Mouse (Mus musculus) hindbrain, embryonic 12.5 days (tissue): ENCODE measurements at regions not wholly inside any gene's neighbourhood (a gene's known extent, or its start where the extent isn't known, plus 50 kb on each side); places are given as distances from the start of the nearest gene placed in this dataset.

Experiments
- ATAC-seq: fragments of 200-750 bp; cut with Nextera tagmentation; 2 replicates; pipeline ENCODE4 v1.8.0; 2017; ENCODE audit warnings: moderate TSS enrichment; ENCODE audit not compliant: low FRiP score
- H3K27ac ChIP-seq: fragments of 300-500 bp; sonication (generic); 2 replicates; pipeline ENCODE4 v1.5.1; 2016; ENCODE audit warnings: mild to moderate bottlenecking
- H3K27me3 ChIP-seq: fragments of 300-500 bp; sonication (generic); 2 replicates; pipeline ENCODE4 v1.6.1; 2016; ENCODE audit warnings: mild to moderate bottlenecking
- H3K36me3 ChIP-seq: fragments of 300-500 bp; sonication (generic); 2 replicates; pipeline ENCODE4 v1.6.1; 2016; ENCODE audit warnings: mild to moderate bottlenecking
- H3K4me1 ChIP-seq: fragments of 300-500 bp; sonication (generic); 2 replicates; pipeline ENCODE4 v1.6.1; 2016
- H3K4me2 ChIP-seq: fragments of 300-500 bp; sonication (generic); replicated peaks from 2 replicates; pipeline ENCODE4 v1.6.1; 2016; ENCODE audit warnings: mild to moderate bottlenecking
- H3K4me3 ChIP-seq: fragments of 300-500 bp; sonication (generic); 2 replicates; pipeline ENCODE4 v1.5.1; 2016; ENCODE audit warnings: mild to moderate bottlenecking
- H3K9ac ChIP-seq: fragments of 300-500 bp; sonication (generic); 2 replicates; pipeline ENCODE4 v1.6.1; 2016; ENCODE audit warnings: mild to moderate bottlenecking, moderate library complexity
- H3K9me3 ChIP-seq: fragments of 300-500 bp; sonication (generic); replicated peaks from 2 replicates; pipeline ENCODE4 v1.6.1; 2016; ENCODE audit warnings: mild to moderate bottlenecking
- WGBS: fragments of 180-500 bp; shearing (Covaris S2); methylation state at CpG from one replicate; pipeline ENCODE4 v1.1.7; 2016; 5-methylcytosine and 5-hydroxymethylcytosine counted together

DNA sequence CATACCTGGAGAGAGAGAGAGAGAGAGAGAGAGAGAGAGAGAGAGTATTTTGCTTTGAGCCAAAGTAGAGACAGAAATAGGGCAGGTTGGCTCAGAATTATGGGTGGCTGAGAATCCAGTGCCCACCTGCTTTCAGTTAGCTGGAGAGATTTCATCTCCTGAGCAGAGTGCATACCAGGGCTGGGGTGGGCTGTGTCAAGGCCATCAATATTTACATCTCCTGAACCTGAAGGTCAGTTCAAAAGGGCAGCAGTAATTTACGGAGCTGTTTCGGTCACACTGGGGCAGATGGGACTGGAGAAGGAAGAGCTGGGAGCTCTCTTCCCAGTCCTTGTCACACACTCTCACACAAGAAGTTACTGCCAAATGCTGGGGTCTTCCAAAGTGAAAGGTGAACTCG is 286.7 kb downstream of the Sox4 start:
- Histone ChIP-seq H3K36me3 (no peaks in the 10 kb centered on the region), H3K4me2 (no peak overlapping the region), H3K9me3 (no peaks in the 10 kb centered on the region), H3K4me3 (no peak overlapping the region), H3K4me1 (peaks cover 33% of the 10 kb centered on the region), H3K27ac (no peak overlapping the region), H3K27me3 (no peaks in the 10 kb centered on the region), H3K9ac (no peak overlapping the region)
- 56% methylated on average over 3 of the region's 3 CpGs for WGBS
- no peak for ATAC-seq

GRCm38 (mm10) chr13:28665150-28665549 is 288.4 kb downstream of the Sox4 start:
- Histone ChIP-seq H3K4me2 (no peak overlapping the region), H3K27ac (peak overlapping the region; percentile 86), H3K36me3 (no peaks in the 10 kb centered on the region), H3K9ac (no peak overlapping the region), H3K4me3 (no peak overlapping the region), H3K4me1 (peaks cover 34% of the 10 kb centered on the region), H3K9me3 (no peaks in the 10 kb centered on the region), H3K27me3 (no peaks in the 10 kb centered on the region)
- no peak for ATAC-seq
- 38% methylated on average over 5 of the region's 5 CpGs for WGBS

- Histone ChIP-seq H3K27me3 (no peaks in the 10 kb centered on the region), H3K9ac (no peak overlapping the region), H3K27ac (peak overlapping the region; percentile 86), H3K36me3 (no peaks in the 10 kb centered on the region), H3K9me3 (no peaks in the 10 kb centered on the region), H3K4me1 (peaks cover 34% of the 10 kb centered on the region), H3K4me3 (no peak overlapping the region), H3K4me2 (no peak overlapping the region)
- 46% methylated on average over 4 of the region's 4 CpGs for WGBS
- ATAC-seq, result peak; percentile 33
These were observed 288.8 kb downstream of the Sox4 start for GRCm38 (mm10) chr13:28664698-28665097.

DNA sequence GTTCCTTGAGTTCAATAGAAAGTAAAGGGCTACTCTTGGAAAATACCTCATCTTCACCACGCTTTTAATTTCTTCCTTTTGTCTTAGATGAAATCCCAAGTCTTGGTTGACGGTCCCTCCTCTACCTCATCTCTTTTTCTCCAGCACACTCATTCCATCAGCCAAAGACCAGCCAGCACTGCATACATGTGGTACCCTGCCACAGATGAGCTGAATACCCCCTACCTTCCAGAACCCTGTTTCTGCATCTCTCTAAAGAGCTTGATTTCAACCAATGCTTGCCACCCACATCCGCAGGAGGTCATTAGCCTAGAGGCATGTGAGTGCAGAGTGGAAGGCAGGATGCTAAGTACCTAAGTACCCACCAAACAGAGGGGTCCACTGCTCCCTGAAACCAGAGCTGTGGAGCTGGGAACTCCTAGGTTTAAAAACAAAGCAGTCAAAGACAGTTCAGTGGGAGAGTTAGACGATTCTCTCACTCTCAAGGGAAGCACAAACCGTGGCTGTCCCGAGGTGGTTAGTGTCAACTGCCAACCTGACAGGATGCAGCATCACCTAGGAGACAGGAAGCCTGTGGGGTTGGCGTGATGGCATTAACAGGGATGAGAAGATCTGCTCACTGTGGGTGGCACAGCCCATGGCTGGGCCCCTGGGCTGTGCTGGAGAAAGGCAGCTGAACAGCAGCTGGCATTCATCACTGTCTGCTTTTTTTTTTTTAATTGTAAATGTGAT is 289.4 kb downstream of the Sox4 start:
- no peaks in the 10 kb centered on the region for H3K36me3 ChIP-seq
- H3K4me3 ChIP-seq, result no peak overlapping the region
- no peaks in the 10 kb centered on the region for H3K9me3 ChIP-seq
- H3K4me2 ChIP-seq, result peak overlapping the region; percentile 8
- H3K4me1 ChIP-seq, result peaks cover 34% of the 10 kb centered on the region
- H3K27ac ChIP-seq, result peak overlapping the region; percentile 86
- no peaks in the 10 kb centered on the region for H3K27me3 ChIP-seq
- WGBS, result 19% methylated on average over 7 of the region's 7 CpGs
- no peak overlapping the region; the same call in 1 of the 2 replicates for H3K9ac ChIP-seq
- peak; percentile 94 for ATAC-seq

- 6% methylated on average over 5 of the region's 5 CpGs for WGBS
- no peaks in the 10 kb centered on the region for H3K27me3 ChIP-seq
- no peak for ATAC-seq
These were observed 290.1 kb downstream of the Sox4 start for GRCm38 (mm10) chr13:28663459-28663858.

DNA sequence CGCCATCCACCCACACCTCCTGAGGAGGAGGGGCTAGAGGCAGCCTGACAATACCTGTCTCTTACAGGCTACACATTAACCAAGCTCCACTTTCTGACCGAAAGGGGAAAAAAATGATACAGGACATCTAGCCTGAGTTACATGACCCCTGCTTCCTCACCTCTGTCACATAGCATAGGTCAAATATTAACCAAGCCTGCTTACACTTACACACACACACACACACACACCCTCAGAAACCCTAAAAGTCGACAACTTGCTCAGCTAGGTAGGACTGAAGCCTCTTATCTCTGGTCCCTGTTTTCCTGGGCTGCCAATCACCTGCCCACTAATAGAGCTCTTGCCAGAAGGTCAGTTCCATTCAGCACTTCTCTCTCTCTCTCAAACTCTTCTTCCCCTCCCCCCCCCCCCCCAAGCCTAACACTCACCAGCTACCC is 291.2 kb downstream of the Sox4 start:
- Histone ChIP-seq H3K4me1 (peaks cover 34% of the 10 kb centered on the region), H3K36me3 (no peaks in the 10 kb centered on the region), H3K9me3 (no peaks in the 10 kb centered on the region), H3K27ac (no peak overlapping the region), H3K9ac (no peak overlapping the region), H3K27me3 (no peaks in the 10 kb centered on the region), H3K4me2 (no peak overlapping the region), H3K4me3 (no peak overlapping the region)
- no peak for ATAC-seq
- 79% methylated on average over 3 of the region's 3 CpGs for WGBS

More at GRCm38 (mm10) chr13:28663459-28663858, 290.1 kb downstream of the Sox4 start:
- H3K36me3 ChIP-seq, result no peaks in the 10 kb centered on the region
- H3K27ac ChIP-seq, result peak overlapping the region; percentile 86; the same call in 1 of the 2 replicates
- no peak overlapping the region for H3K4me3 ChIP-seq
- no peak overlapping the region for H3K9ac ChIP-seq
- no peak overlapping the region for H3K4me2 ChIP-seq
- H3K9me3 ChIP-seq, result no peaks in the 10 kb centered on the region
- peaks cover 34% of the 10 kb centered on the region for H3K4me1 ChIP-seq

- WGBS, result 78% methylated on average over 2 of the region's 2 CpGs
- no peaks in the 10 kb centered on the region for H3K9me3 ChIP-seq
- ATAC-seq, result no peak
These were observed 293.4 kb downstream of the Sox4 start for GRCm38 (mm10) chr13:28660151-28660550.

DNA sequence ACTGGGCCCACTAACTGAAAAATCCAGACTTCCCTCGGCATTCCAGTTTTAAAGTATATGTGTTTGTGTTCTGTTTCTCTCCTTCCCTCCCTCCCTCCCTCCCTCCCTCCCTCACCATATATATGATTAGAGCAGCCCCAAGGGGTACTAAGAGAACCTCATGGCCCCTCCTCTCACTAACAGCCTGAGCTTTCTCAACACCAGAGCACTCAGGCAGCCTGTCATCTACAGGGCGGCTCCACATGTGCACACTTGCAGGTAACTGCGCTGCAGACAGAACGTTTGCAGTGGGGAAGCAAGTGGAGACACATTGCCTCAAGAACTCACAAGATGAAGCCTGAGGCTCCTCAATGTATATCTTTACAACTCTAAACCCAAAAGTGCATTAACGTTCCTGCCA is 294.9 kb downstream of the Sox4 start:
- Histone ChIP-seq H3K4me2 (no peak overlapping the region), H3K4me3 (no peak overlapping the region), H3K4me1 (peaks cover 10% of the 10 kb centered on the region), H3K27me3 (no peaks in the 10 kb centered on the region), H3K27ac (no peak overlapping the region), H3K36me3 (no peaks in the 10 kb centered on the region), H3K9me3 (no peaks in the 10 kb centered on the region), H3K9ac (no peak overlapping the region)
- ATAC-seq, result no peak
- 78% methylated on average over 5 of the region's 5 CpGs for WGBS

More at GRCm38 (mm10) chr13:28660151-28660550, 293.4 kb downstream of the Sox4 start:
- H3K4me1 ChIP-seq, result peaks cover 23% of the 10 kb centered on the region
- no peak overlapping the region for H3K27ac ChIP-seq
- no peak overlapping the region for H3K9ac ChIP-seq
- H3K4me2 ChIP-seq, result no peak overlapping the region
- no peaks in the 10 kb centered on the region for H3K27me3 ChIP-seq
- no peaks in the 10 kb centered on the region for H3K36me3 ChIP-seq
- H3K4me3 ChIP-seq, result no peak overlapping the region

DNA sequence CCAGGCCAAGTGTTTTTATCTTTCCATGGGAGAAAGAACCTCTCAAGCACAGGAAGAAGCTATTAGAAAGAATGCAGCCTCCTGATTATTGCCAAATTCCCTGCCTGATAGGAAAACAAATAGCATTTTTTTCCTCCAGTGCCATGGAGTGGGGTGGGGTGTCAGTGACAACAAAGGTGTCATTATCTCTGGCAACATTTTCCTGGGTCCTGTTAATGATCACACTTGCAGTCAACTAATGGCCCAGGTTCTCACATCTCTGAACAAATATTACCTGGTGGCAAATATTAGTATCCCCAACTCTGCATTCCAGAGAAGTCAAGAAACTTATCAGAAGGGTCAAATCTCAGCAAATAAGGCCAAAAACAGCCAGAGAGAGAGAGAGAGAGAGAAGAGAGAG is 298.6 kb downstream of the Sox4 start:
- no peak for ATAC-seq
- Histone ChIP-seq H3K27me3 (no peaks in the 10 kb centered on the region), H3K36me3 (no peaks in the 10 kb centered on the region), H3K4me3 (no peak overlapping the region), H3K27ac (no peak overlapping the region), H3K9ac (no peak overlapping the region), H3K4me1 (peaks cover 8% of the 10 kb centered on the region; the same call in 1 of the 2 replicates), H3K4me2 (no peak overlapping the region), H3K9me3 (no peaks in the 10 kb centered on the region)

- 89% methylated on average over 4 of the region's 4 CpGs for WGBS
- Histone ChIP-seq H3K27ac (no peak overlapping the region), H3K9ac (no peak overlapping the region), H3K9me3 (no peaks in the 10 kb centered on the region), H3K36me3 (no peaks in the 10 kb centered on the region), H3K4me3 (no peak overlapping the region), H3K27me3 (no peaks in the 10 kb centered on the region), H3K4me2 (no peak overlapping the region), H3K4me1 (peaks cover 8% of the 10 kb centered on the region; the same call in 1 of the 2 replicates)
- ATAC-seq, result no peak
These were observed 300.2 kb downstream of the Sox4 start for GRCm38 (mm10) chr13:28653362-28653761.

DNA sequence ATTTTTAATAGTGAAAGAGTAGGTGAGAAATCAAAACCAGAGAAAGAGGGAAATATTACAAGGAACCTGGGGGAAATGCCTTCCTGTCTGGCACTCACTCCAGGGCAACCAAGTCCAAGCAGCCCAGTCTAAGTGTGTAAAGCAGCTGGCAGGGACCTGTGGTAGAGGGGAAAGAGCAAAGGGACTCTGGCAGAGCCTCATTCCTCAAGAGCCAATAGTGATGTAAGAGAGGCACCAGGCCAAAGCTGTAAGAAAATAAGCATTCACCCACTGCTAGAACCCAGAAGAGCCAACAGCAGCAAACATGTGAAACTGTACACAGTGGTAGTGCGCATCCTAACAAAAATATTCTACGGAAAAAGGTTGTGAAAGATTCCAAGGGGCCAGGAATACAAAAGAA is 301.7 kb downstream of the Sox4 start:
- H3K4me3 ChIP-seq, result no peak overlapping the region
- WGBS, result 83% methylated on average over 2 of the region's 2 CpGs
- no peaks in the 10 kb centered on the region for H3K36me3 ChIP-seq
- no peak overlapping the region for H3K9ac ChIP-seq
- 0 out of 2 replicates have a peak overlapping the region, but pooled peaks have one; percentile 23 for H3K27ac ChIP-seq
- H3K4me1 ChIP-seq, result peaks cover 8% of the 10 kb centered on the region; the same call in 1 of the 2 replicates
- H3K27me3 ChIP-seq, result no peaks in the 10 kb centered on the region
- ATAC-seq, result no peak
- no peaks in the 10 kb centered on the region for H3K9me3 ChIP-seq
- H3K4me2 ChIP-seq, result no peak overlapping the region

DNA sequence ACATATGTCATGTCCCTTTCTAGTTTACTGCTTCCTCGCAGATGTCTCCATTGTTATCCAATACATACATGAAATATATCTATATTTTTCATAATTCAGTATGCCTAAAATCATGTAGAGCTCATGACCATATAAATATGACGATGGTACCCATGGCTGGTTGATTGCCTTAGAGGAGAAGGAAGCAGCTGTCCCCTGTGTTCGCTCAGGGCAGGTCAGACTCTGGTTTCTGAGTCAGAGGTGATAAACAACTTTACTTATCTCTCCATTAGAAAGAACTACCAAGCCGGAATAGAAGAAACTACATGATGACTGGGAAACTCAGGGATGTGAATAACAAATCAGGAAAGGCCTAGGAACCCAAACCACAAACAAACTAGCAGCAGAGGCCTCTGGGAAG is 307.6 kb downstream of the Sox4 start:
- Histone ChIP-seq H3K4me3 (no peak overlapping the region), H3K9ac (no peak overlapping the region), H3K4me2 (no peak overlapping the region), H3K36me3 (no peaks in the 10 kb centered on the region), H3K4me1 (0 out of 2 replicates have a peak, but pooled peaks cover 3% of the 10 kb centered on the region), H3K27me3 (no peaks in the 10 kb centered on the region), H3K27ac (no peak overlapping the region), H3K9me3 (no peaks in the 10 kb centered on the region)
- WGBS, result 88% methylated on average over 4 of the region's 4 CpGs
- ATAC-seq, result no peak
